Mouse (Mus musculus): ENCODE measurements at regions not wholly inside any gene's neighbourhood (a gene's known extent, or its start where the extent isn't known, plus 50 kb on each side); places are given as distances from the start of the nearest gene placed in this dataset.

- TF ChIP-seq CTCF (IDR thresholded peaks at IDR 0.05; ENCODE audit: insufficient read depth, low read depth, low read length) (no peak), POLR2A (IDR thresholded peaks at IDR 0.05; ENCODE audit: insufficient read depth, low read depth, low read length) (no peak)
These were observed 108.1 kb upstream of the Pde3a start for GRCm38 (mm10) chr6:141141016-141141415.

Data from olfactory bulb, adult 2 months (tissue).